Mouse (Mus musculus) spleen, postnatal 4 days (tissue): ENCODE data around the gene Pip4k2c.
A peak's percentile ranks its signal among the peaks of the same experiment; 100 is the strongest.
"Not testable (repeated sequence)": the region's sequence is repeated elsewhere in the genome, so short reads cannot be mapped to it uniquely, and the experiment has no call there.

ENCODE experiments used
- DNase-seq, 2 experiments: peaks; one replicate each; pipeline ENCODE4 v3.0.0; 2022; ENCODE audit warnings: low spot score in 2 of 2

The Pip4k2c gene

GRCm38 (mm10) chr10:127209928-127210570 is 1.3 kb downstream of the Pip4k2c start:
- DNase-seq: no peak

GRCm38 (mm10) chr10:127208921-127209320 is 2.5 kb downstream of the Pip4k2c start:
- no peak for DNase-seq

DNA sequence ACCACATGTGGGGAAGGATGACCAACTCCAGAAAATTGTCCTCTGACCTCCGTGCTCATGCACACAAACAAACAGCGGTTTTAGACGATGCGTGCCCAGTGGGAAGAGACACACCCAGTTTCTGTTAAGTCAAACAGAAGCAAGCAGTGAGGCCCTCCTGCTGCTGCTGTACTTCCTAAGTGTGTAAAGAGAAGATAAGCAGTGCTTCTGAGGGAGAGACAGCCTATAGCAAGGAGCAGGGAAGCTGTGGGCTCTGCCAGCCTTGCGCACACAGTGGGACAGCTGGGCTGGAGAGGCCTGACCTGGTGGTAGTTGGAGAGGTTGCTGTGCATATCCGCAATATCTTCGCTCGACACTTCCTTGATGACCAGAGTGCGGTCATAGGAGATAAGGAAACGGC is 6.0 kb downstream of the Pip4k2c start:
- DNase-seq: peak in 1 of 2 experiments; percentile 58

DNA sequence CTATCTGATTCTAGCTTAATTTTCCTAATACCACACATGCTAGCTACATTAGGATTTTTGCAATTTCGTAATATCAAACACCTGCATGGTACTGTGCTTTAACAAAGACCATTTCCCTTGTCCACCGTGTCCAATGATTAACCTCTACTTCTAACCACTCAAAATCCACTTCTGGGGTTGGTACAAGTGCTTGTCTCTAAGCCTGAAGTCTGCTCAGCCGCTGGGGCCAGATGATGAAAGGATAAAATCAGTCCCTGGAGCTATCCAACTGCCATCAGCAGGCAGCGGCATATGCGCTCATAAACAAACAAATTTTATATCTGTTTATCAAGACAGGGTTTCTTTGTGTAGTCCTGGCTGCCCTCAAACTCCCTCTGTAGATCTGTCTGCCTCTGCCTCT is 6.8 kb downstream of the Pip4k2c start:
- DNase-seq: no peak

GRCm38 (mm10) chr10:127203106-127203505 is 8.3 kb downstream of the Pip4k2c start:
- no peak for DNase-seq

GRCm38 (mm10) chr10:127200279-127200678 is 11.1 kb downstream of the Pip4k2c start:
- peak in 1 of 2 experiments; percentile 52 for DNase-seq

DNA sequence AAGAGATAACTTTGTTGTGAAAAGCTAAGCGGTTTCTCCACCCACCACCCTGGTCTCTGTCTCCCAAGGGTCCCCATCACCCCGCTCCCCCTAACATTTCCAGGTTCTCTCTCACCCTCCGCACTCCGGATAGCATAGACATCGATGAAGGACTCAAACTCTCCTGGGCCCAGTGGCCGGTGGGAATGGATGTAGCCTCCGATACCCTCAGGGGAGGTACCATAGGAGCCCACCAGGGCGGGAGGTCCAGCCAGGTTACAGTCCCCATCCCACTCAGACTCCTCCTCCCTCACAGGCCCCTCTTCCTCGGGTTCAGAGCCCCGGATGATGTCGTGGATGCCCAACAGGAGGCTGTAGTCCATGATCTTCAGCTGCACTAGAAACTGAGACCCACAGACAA is 11.9 kb downstream of the Pip4k2c start:
- DNase-seq: peak in 1 of 2 experiments; percentile 57

DNA sequence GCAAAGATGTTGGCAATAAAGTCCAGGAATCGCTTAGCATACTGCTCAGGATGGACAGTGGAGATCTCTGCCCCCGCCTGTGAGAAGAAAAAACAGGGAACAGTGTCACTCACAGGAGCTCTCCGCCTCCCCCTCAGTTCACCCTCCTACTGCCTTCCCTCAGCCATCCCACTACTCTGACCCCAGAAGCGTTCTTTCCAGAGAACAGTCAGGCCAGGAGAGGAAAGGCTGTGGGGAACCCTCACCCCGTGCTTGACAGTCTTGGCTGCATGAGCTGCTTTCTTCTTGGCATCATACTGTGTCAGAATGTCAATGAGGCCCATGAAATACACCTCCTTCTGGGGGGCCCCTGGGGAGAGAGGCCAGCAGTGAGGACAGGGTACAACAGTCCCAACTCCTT is 12.3 kb downstream of the Pip4k2c start:
- DNase-seq: peak in 1 of 2 experiments; percentile 61

- DNase-seq: no peak
Observed at GRCm38 (mm10) chr10:127198492-127198891, 12.9 kb downstream of the Pip4k2c start.

DNA sequence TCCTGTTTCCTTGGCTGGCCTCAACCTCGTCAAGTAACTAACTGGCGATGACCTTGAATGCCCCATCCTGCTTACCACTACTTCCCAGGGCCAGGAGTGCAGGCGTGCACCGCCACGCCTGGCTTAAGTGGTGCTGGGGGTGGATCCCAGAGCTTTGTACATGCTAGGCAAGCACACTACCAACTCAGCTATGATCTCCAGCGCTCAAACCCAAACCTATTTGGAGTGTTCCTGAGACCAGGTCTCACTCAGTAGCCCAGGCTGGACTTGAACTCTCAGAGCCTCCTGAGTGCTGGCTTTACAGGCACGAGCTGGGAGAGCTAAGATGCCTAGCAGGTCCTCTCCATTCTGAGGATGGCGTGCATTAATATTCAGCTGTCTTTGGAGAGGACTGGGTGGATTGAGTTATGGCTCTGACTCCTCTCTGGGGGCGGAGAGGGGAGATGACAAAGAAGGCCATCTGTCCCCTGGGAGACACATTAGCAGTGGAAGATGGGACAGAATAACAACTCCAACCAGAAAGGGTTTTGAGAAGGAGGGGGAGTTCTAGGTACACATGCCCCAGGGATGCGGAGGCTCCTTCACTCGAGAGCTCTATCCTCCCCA is 13.8 kb downstream of the Pip4k2c start:
- DNase-seq: peak in 1 of 2 experiments; percentile 55

GRCm38 (mm10) chr10:127197104-127197503 is 14.3 kb downstream of the Pip4k2c start:
- DNase-seq: peak in 1 of 2 experiments; percentile 60

- DNase-seq: peak in 1 of 2 experiments; percentile 59
Observed at GRCm38 (mm10) chr10:127196392-127196791, 15.0 kb downstream of the Pip4k2c start.

DNA sequence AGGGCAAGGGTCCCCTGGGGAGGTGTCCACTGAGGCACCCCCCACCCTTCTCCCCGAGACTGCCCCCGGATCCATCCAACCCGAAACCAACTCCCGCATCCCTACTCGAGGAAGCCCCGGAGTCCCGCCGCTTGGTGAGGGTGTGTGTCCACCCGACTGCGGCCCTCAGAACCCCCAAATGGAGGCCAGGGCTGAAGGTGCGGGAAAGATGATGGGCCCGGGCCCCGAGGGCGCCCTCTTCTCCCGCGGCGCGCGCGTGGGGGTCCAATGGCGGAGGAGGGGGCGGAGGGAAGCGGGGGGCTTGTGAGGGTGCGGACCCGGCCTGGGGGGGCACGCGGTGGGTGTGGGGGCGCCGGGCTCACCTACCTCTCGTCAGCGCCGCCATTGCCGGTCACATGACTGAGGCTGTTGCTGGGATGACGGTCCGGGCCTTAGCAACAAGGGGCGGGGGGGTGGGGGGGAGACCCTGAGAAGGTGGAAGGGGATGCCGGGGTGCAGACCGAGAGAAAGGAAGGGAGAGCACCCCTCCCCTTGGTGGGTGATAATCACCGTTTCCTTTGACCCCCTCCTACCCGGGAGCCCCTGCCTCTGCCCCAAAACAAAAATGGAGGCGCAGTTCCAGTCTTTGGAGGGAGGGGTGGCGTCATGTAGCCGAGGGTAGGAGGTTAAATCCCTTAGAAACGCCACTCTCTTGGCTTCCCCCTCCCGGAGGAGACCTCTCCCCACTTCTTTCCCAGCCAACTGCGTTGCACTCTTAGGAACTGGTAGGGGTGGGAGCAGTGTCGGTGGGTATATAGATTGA is 15.9 kb downstream of the Pip4k2c start, which contains the start of gene Dtx3:
Gene Dtx3 (minus strand): TSS at position 401 of the 802 bp plus-strand sequence.
- peak in 1 of 2 experiments; percentile 73 for DNase-seq

DNA sequence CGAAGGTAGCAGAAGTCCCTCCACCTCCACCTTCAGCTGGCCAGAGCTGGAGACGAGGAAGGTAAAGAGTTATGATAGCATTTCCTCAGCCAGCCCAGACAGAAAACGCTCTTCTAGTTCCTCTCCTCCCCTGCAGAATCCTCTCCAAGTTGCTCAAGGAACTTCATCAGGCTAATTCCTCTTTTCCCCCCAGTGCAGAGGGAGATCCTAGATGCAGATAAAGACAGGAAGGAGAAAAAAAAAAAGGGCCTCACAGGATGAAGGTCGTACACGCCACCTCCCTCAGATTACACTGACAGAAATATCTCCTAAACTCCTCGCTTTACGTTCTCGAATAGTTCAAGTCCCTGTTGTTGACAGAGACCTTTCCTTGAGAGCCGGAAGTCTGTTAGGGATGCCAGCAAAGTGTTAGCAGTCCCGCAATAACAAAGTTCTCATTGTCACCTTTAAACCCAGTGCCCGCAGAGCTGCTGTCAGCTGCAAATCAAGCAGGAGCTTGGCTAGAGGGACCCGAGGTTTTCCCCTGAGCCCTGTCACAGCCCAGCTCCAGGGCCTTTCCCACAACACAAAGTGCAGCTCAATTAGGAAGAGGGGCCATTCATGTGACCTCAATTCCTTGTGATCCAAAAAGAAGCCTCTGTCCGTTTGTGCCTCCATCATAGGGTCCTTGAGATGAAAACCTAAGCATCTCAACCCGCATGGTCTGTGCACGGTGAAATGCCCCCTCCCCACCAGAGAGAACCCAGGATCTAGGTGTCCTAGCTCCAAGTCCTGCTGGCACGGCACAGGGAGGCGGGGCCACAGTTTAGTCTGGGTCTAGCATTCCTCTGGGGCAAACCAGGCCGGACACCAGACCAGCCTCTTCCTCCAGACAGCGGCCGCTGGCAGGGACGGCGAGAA is 16.7 kb downstream of the Pip4k2c start:
- peak; percentile 61 to 82 for DNase-seq

DNA sequence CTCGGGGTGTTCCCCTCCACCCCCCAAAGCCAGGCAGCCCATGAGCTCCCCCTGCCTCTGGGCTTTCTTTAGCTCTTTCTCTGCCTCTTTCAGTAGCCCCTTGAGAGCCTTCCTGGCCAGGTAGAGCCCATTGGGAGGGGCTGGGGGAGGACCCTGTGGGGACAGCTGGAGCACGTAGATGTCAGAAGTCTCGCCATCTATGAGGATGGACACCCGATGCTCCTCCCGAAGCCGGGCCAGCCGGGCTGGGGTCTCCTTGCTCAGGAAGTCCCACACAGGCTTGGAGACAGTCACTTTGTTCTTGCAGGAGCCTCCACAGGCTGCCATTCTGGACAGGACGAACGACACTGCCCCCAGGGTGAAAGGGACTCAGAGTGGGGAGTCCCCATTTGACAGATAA is 18.4 kb downstream of the Pip4k2c start:
- no peak for DNase-seq

DNA sequence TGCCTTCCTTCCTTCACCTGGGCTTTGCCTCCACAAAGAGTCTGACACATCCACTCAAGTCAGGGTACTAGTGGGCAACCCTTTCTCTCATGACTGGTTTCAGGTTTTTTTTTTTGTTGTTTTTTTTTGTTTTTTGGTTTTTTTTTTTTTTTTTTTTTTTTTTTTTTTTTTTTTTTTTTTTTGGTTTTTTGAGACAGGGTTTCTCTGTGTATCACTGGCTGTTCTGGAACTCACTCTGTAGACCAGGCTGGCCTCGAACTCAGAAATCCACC is 19.4 kb downstream of the Pip4k2c start:
- not testable (repeated sequence) for DNase-seq

GRCm38 (mm10) chr10:127191191-127192056 is 20.0 kb downstream of the Pip4k2c start:
- DNase-seq: no peak

- no peak for DNase-seq
Observed at GRCm38 (mm10) chr10:127190398-127191190, 20.8 kb downstream of the Pip4k2c start.

DNA sequence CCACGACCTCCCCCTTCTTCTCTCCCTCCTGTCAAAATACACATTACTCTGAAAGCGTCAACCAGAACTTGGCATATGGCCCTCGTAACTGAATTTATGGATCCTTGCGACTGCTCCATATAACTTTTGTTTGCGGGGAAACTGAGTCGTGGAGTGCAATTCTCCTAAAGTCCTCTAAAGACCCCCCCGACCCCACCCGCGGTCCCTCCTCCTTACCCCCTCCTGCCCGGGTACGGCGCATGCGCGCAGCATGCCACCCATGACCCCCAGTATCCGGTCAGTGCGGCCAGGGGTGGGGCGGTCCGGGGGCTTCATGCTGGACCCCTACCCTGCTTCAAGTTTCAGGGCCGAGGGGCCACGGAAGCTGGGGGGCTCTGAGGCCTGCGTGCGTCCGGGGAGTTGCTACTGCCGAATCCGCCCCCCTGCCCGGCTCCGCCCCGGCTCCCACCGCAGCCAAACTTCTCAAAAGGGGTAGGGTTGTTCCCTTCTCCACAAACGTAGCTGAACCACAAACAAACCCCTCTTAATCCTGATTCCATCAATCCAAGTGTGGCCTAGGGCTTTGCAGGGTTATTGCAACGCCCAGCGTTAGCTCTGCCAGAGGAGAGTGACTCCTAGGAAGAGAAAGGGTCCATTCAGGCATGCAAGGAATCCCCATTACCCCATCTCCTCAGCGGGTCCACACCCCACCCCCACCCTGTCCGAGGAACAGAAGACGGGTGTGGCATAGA is 21.6 kb downstream of the Pip4k2c start, which contains the start of gene Arhgef25:
Gene Arhgef25 (minus strand): TSS at position 433 of the 731 bp plus-strand sequence.
- peak in 1 of 2 experiments; percentile 39 for DNase-seq
